Mouse (Mus musculus): Measurements from ENCODE around the gene Fut1. TPM values are rescaled to one million over a fixed set of nuclear protein-coding genes. Genes with fewer than 3 reads are reported as not detected.
A peak's percentile ranks its signal among the peaks of the same experiment; 100 is the strongest.
"Not testable (repeated sequence)": the region's sequence is repeated elsewhere in the genome, so short reads cannot be mapped to it uniquely, and the experiment has no call there.

Gene Fut1
- polyA plus RNA-seq, 1 experiment: 2.5 TPM

GRCm38 (mm10) chr7:45644183-45644582 is 27.1 kb downstream of the Fut1 start:
- H3K27ac ChIP-seq (ENCODE audit: insufficient read depth, low read depth, low read length): no peak overlapping the region; the same call in 1 of the 2 replicates
- peak overlapping the region; percentile 17 for H3K4me3 ChIP-seq (ENCODE audit: low read depth, low read length)
- TF ChIP-seq CTCF (IDR thresholded peaks at IDR 0.05; ENCODE audit: extremely low read depth, insufficient read length, insufficient replicate concordance, low read depth, low read length) (no peak), POLR2A (IDR thresholded peaks at IDR 0.05; ENCODE audit: low read depth, low read length) (no peak)
- H3K36me3 ChIP-seq (ENCODE audit: control insufficient read depth, insufficient read depth, low read length): no peaks in the 10 kb centered on the region
- H3K4me1 ChIP-seq (ENCODE audit: control insufficient read depth, insufficient read depth, insufficient read length, low read length): peaks cover 4% of the 10 kb centered on the region; the same call in 1 of the 2 replicates
- WGBS: 27% methylated on average over 18 of the region's 18 CpGs
- peaks cover 27% of the 10 kb centered on the region for H3K27me3 ChIP-seq (ENCODE audit: control insufficient read depth, insufficient read depth, low read length)

- Histone ChIP-seq H3K4me3 (ENCODE audit: low read depth, low read length) (no peak overlapping the region), H3K4me1 (ENCODE audit: control insufficient read depth, insufficient read depth, insufficient read length, low read length) (peaks cover 2% of the 10 kb centered on the region; the same call in 1 of the 2 replicates), H3K27ac (ENCODE audit: insufficient read depth, low read depth, low read length) (no peak overlapping the region), H3K36me3 (ENCODE audit: control insufficient read depth, insufficient read depth, low read length) (no peaks in the 10 kb centered on the region), H3K27me3 (ENCODE audit: control insufficient read depth, insufficient read depth, low read length) (peaks cover 27% of the 10 kb centered on the region)
- 69% methylated on average over 6 of the region's 6 CpGs for WGBS
- TF ChIP-seq POLR2A (IDR thresholded peaks at IDR 0.05; ENCODE audit: low read depth, low read length): no peak
- no peak for TF ChIP-seq CTCF (IDR thresholded peaks at IDR 0.05; ENCODE audit: extremely low read depth, insufficient read length, insufficient replicate concordance, low read depth, low read length)
Observed at GRCm38 (mm10) chr7:45644872-45645590, 27.9 kb downstream of the Fut1 start.

- Histone ChIP-seq H3K4me1 (ENCODE audit: control insufficient read depth, insufficient read depth, insufficient read length, low read length) (peaks cover 2% of the 10 kb centered on the region; the same call in 1 of the 2 replicates), H3K36me3 (ENCODE audit: control insufficient read depth, insufficient read depth, low read length) (no peaks in the 10 kb centered on the region), H3K4me3 (ENCODE audit: low read depth, low read length) (no peak overlapping the region), H3K27me3 (ENCODE audit: control insufficient read depth, insufficient read depth, low read length) (peaks cover 26% of the 10 kb centered on the region), H3K27ac (ENCODE audit: insufficient read depth, low read depth, low read length) (no peak overlapping the region)
- WGBS: 83% methylated on average over 7 of the region's 7 CpGs
- no peak for TF ChIP-seq CTCF (IDR thresholded peaks at IDR 0.05; ENCODE audit: extremely low read depth, insufficient read length, insufficient replicate concordance, low read depth, low read length)
- no peak for TF ChIP-seq POLR2A (IDR thresholded peaks at IDR 0.05; ENCODE audit: low read depth, low read length)
Observed at GRCm38 (mm10) chr7:45645591-45645971, 28.5 kb downstream of the Fut1 start.

- peaks cover 24% of the 10 kb centered on the region for H3K27me3 ChIP-seq (ENCODE audit: control insufficient read depth, insufficient read depth, low read length)
- WGBS: 82% methylated on average over 4 of the region's 4 CpGs
- H3K4me3 ChIP-seq (ENCODE audit: low read depth, low read length): no peak overlapping the region
- H3K4me1 ChIP-seq (ENCODE audit: control insufficient read depth, insufficient read depth, insufficient read length, low read length): peaks cover 2% of the 10 kb centered on the region; the same call in 1 of the 2 replicates
- no peaks in the 10 kb centered on the region for H3K36me3 ChIP-seq (ENCODE audit: control insufficient read depth, insufficient read depth, low read length)
- no peak overlapping the region for H3K27ac ChIP-seq (ENCODE audit: insufficient read depth, low read depth, low read length)
- TF ChIP-seq CTCF (IDR thresholded peaks at IDR 0.05; ENCODE audit: extremely low read depth, insufficient read length, insufficient replicate concordance, low read depth, low read length): no peak
- no peak for TF ChIP-seq POLR2A (IDR thresholded peaks at IDR 0.05; ENCODE audit: low read depth, low read length)
Observed at GRCm38 (mm10) chr7:45646671-45647070, 29.6 kb downstream of the Fut1 start.

GRCm38 (mm10) chr7:45649351-45649750 is 32.3 kb downstream of the Fut1 start:
- Histone ChIP-seq H3K27me3 (ENCODE audit: control insufficient read depth, insufficient read depth, low read length) (peaks cover 13% of the 10 kb centered on the region), H3K27ac (ENCODE audit: insufficient read depth, low read depth, low read length) (no peak overlapping the region), H3K36me3 (ENCODE audit: control insufficient read depth, insufficient read depth, low read length) (no peaks in the 10 kb centered on the region), H3K4me3 (ENCODE audit: low read depth, low read length) (no peak overlapping the region), H3K4me1 (ENCODE audit: control insufficient read depth, insufficient read depth, insufficient read length, low read length) (no peaks in the 10 kb centered on the region)
- 48% methylated on average over 8 of the region's 8 CpGs for WGBS
- TF ChIP-seq CTCF (IDR thresholded peaks at IDR 0.05; ENCODE audit: extremely low read depth, insufficient read length, insufficient replicate concordance, low read depth, low read length) (no peak), POLR2A (IDR thresholded peaks at IDR 0.05; ENCODE audit: low read depth, low read length) (no peak)

GRCm38 (mm10) chr7:45650484-45650883 is 33.4 kb downstream of the Fut1 start:
- not testable (repeated sequence) for H3K4me3 ChIP-seq (ENCODE audit: low read depth, low read length); H3K36me3 ChIP-seq (ENCODE audit: control insufficient read depth, insufficient read depth, low read length); H3K4me1 ChIP-seq (ENCODE audit: control insufficient read depth, insufficient read depth, insufficient read length, low read length); H3K27me3 ChIP-seq (ENCODE audit: control insufficient read depth, insufficient read depth, low read length); H3K27ac ChIP-seq (ENCODE audit: insufficient read depth, low read depth, low read length)
- 95% methylated on average over 20 of the region's 20 CpGs for WGBS

- 27% methylated on average over 17 of the region's 17 CpGs for WGBS
- peak overlapping the region; percentile 41 for H3K4me3 ChIP-seq (ENCODE audit: low read depth, low read length)
- TF ChIP-seq POLR2A (IDR thresholded peaks at IDR 0.05; ENCODE audit: low read depth, low read length) (no peak), CTCF (IDR thresholded peaks at IDR 0.05; ENCODE audit: extremely low read depth, insufficient read length, insufficient replicate concordance, low read depth, low read length) (no peak)
- peaks cover 15% of the 10 kb centered on the region for H3K27me3 ChIP-seq (ENCODE audit: control insufficient read depth, insufficient read depth, low read length)
- no peaks in the 10 kb centered on the region for H3K36me3 ChIP-seq (ENCODE audit: control insufficient read depth, insufficient read depth, low read length)
- H3K27ac ChIP-seq (ENCODE audit: insufficient read depth, low read depth, low read length): no peak overlapping the region
- H3K4me1 ChIP-seq (ENCODE audit: control insufficient read depth, insufficient read depth, insufficient read length, low read length): peaks cover 3% of the 10 kb centered on the region; the same call in 1 of the 2 replicates
Observed at GRCm38 (mm10) chr7:45654424-45655047, 37.4 kb downstream of the Fut1 start.

Measured in small intestine, adult 2 months (tissue).